Mouse (Mus musculus): Measurements from ENCODE around the gene Morc3. TPM values are rescaled to one million over a fixed set of nuclear protein-coding genes. Genes with fewer than 3 reads are reported as not detected.

Morc3 gene
- polyA plus RNA-seq, 1 experiment from 2014 or later: 33.5 TPM

DNA sequence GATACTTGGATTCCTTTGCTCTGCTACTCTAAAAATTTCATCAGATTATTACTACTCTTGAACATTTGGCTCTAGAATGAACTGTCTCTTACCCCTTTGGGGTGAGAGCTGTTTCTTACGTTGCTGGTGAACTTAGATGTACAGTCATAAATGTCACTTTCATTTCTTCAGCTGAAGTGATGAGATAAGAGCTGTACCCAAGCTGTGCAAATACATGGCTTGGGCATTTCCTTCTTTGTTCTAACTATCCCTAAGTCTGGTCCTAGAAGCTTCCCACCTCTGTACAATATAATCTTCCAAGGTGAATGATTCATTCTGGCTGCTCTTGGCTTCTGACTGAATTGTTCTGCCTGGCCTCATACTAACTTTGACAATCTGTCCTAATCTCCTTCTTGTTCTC is 7.1 kb downstream of the Morc3 start:
- Histone ChIP-seq H3K9me3 (0 out of 2 replicates have a peak, but pooled peaks cover 4% of the 10 kb centered on the region), H3K4me1 (0 out of 2 replicates have a peak, but pooled peaks cover under 1% of the 10 kb centered on the region), H3K4me3 (no peak overlapping the region), H3K27me3 (replicated peaks) (no peaks in the 10 kb centered on the region), H3K27ac (no peak overlapping the region), H3K9ac (no peak overlapping the region), H3K36me3 (no peaks in the 10 kb centered on the region), H3K4me2 (replicated peaks) (no peak overlapping the region)
- no peak for ATAC-seq (ENCODE audit: low FRiP score, low read depth)
- 98% methylated on average over 1 of the region's 1 CpGs for WGBS

- H3K9me3 ChIP-seq: no peaks in the 10 kb centered on the region
- WGBS: 96% methylated on average over 3 of the region's 3 CpGs
- H3K4me2 ChIP-seq (replicated peaks): no peak overlapping the region
- no peak overlapping the region for H3K4me3 ChIP-seq
- ATAC-seq (ENCODE audit: low FRiP score, low read depth): no peak
- H3K27ac ChIP-seq: no peak overlapping the region
- H3K27me3 ChIP-seq (replicated peaks): no peaks in the 10 kb centered on the region
- no peaks in the 10 kb centered on the region for H3K4me1 ChIP-seq
- no peak overlapping the region for H3K9ac ChIP-seq
- H3K36me3 ChIP-seq: peaks cover 82% of the 10 kb centered on the region
Measured at GRCm38 (mm10) chr16:93850527-93850926, 18.6 kb downstream of the Morc3 start.

GRCm38 (mm10) chr16:93859967-93860366 is 28.0 kb downstream of the Morc3 start:
- 93% methylated on average over 4 of the region's 4 CpGs for WGBS
- Histone ChIP-seq H3K27me3 (replicated peaks) (no peaks in the 10 kb centered on the region), H3K4me1 (no peaks in the 10 kb centered on the region), H3K36me3 (peaks cover 73% of the 10 kb centered on the region), H3K4me3 (no peak overlapping the region), H3K4me2 (replicated peaks) (no peak overlapping the region), H3K9ac (no peak overlapping the region), H3K9me3 (no peaks in the 10 kb centered on the region), H3K27ac (no peak overlapping the region)
- ATAC-seq (ENCODE audit: low FRiP score, low read depth): no peak

GRCm38 (mm10) chr16:93860686-93861085 is 28.8 kb downstream of the Morc3 start:
- H3K27me3 ChIP-seq (replicated peaks): no peaks in the 10 kb centered on the region
- no peak overlapping the region for H3K27ac ChIP-seq
- no peak overlapping the region for H3K9ac ChIP-seq
- no peaks in the 10 kb centered on the region for H3K9me3 ChIP-seq
- no peaks in the 10 kb centered on the region for H3K4me1 ChIP-seq
- H3K4me3 ChIP-seq: no peak overlapping the region
- no peak for ATAC-seq (ENCODE audit: low FRiP score, low read depth)
- H3K36me3 ChIP-seq: peaks cover 75% of the 10 kb centered on the region
- no peak overlapping the region for H3K4me2 ChIP-seq (replicated peaks)

GRCm38 (mm10) chr16:93874841-93875240 is 42.9 kb downstream of the Morc3 start:
- Histone ChIP-seq H3K4me3 (no peak overlapping the region), H3K9ac (no peak overlapping the region), H3K27ac (no peak overlapping the region), H3K4me2 (replicated peaks) (no peak overlapping the region), H3K27me3 (replicated peaks) (no peaks in the 10 kb centered on the region), H3K9me3 (no peaks in the 10 kb centered on the region), H3K4me1 (no peaks in the 10 kb centered on the region), H3K36me3 (peaks cover 72% of the 10 kb centered on the region)
- ATAC-seq (ENCODE audit: low FRiP score, low read depth): no peak
- 91% methylated on average over 13 of the region's 13 CpGs for WGBS

GRCm38 (mm10) chr16:93877612-93878380 is 45.9 kb downstream of the Morc3 start:
- Histone ChIP-seq H3K9ac (no peak overlapping the region), H3K36me3 (peaks cover 45% of the 10 kb centered on the region), H3K27me3 (replicated peaks) (no peaks in the 10 kb centered on the region), H3K4me1 (no peaks in the 10 kb centered on the region), H3K9me3 (no peaks in the 10 kb centered on the region), H3K4me3 (no peak overlapping the region), H3K27ac (no peak overlapping the region), H3K4me2 (replicated peaks) (no peak overlapping the region)
- no peak for ATAC-seq (ENCODE audit: low FRiP score, low read depth)
- 94% methylated on average over 6 of the region's 6 CpGs for WGBS

- Histone ChIP-seq H3K36me3 (peaks cover 9% of the 10 kb centered on the region), H3K4me3 (peak within 1 kb of the TSS; percentile 73), H3K27ac (no peak within 1 kb of the TSS), H3K4me2 (replicated peaks) (peak within 1 kb of the TSS; percentile 96), H3K9me3 (no peaks in the 10 kb centered on the region), H3K9ac (peak within 1 kb of the TSS; percentile 67), H3K27me3 (replicated peaks) (no peaks in the 10 kb centered on the region), H3K4me1 (peaks cover 12% of the 10 kb centered on the region)
- under 1% methylated on average over 54 of the region's 54 CpGs for WGBS
- ATAC-seq (ENCODE audit: low FRiP score, low read depth): peak; percentile 94
Measured at GRCm38 (mm10) chr16:93883423-93884085, 51.6 kb downstream of the Morc3 start, which contains the start of gene Chaf1b. Chaf1b (plus strand) TSS chr16:93883901.

DNA sequence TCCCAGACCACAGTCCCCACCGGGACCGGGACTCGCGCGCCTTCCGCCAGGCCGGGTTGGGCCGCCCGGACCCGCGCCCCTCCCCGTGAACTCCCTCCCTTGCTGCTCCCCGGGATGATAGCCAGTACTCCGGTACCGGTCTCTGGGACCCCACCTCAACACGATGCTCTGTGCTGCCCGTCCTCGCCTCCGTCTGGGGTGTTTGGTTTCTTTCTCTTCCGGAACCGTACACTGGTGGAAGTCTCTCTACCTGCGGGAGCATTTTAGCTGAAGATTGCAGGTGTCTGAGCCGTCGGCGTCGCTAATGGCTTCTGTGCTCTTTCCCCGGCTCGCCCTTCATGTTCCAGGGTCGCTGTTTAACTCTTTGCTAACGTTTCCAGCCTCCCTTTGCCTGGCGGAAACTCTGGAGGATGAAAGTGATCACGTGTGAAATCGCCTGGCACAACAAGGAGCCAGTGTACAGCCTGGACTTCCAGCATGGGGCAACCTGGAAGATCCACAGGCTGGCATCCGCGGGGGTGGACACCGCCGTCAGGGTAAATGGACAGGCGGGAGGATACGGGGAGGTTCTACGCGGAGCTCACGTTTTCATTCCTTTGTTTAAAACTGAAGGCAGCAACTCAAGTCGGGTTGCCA is 52.3 kb downstream of the Morc3 start:
- ATAC-seq (ENCODE audit: low FRiP score, low read depth): peak; percentile 45
- Histone ChIP-seq H3K9ac (peak overlapping the region; percentile 67), H3K4me1 (peaks cover 12% of the 10 kb centered on the region), H3K4me2 (replicated peaks) (peak overlapping the region; percentile 96), H3K27me3 (replicated peaks) (no peaks in the 10 kb centered on the region), H3K9me3 (no peaks in the 10 kb centered on the region), H3K4me3 (peak overlapping the region; percentile 73), H3K36me3 (peaks cover 16% of the 10 kb centered on the region), H3K27ac (no peak overlapping the region)
- WGBS: under 1% methylated on average over 43 of the region's 43 CpGs

DNA sequence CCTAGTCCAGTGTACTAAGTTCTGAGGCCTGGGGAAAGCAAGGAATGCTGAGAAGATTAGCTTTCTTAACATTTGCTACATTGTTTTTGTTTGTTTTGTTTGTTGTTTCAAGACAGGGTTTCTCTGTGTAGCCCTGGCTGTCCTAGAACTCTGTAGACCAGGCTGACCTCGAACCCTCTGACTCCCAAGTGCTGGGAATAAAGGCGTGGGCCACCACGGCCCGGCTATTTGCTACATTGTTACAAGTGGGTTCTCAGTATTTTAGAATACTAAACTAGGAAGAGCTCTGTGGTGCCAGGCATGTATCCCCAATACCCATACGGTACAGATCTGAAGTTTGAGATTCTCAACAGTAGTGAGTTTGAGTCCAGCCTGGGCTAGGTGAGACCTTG is 52.8 kb downstream of the Morc3 start:
- Histone ChIP-seq H3K4me1 (peaks cover 12% of the 10 kb centered on the region), H3K27me3 (replicated peaks) (no peaks in the 10 kb centered on the region), H3K36me3 (peaks cover 16% of the 10 kb centered on the region), H3K4me2 (replicated peaks) (peak overlapping the region; percentile 96), H3K9me3 (no peaks in the 10 kb centered on the region), H3K4me3 (peak overlapping the region; percentile 73), H3K27ac (no peak overlapping the region), H3K9ac (peak overlapping the region; percentile 67; the same call in 1 of the 2 replicates)
- WGBS: 51% methylated on average over 5 of the region's 5 CpGs
- no peak for ATAC-seq (ENCODE audit: low FRiP score, low read depth)

- H3K4me1 ChIP-seq: peaks cover 12% of the 10 kb centered on the region
- H3K9ac ChIP-seq: no peak overlapping the region
- no peak overlapping the region for H3K4me2 ChIP-seq (replicated peaks)
- no peaks in the 10 kb centered on the region for H3K27me3 ChIP-seq (replicated peaks)
- no peak for ATAC-seq (ENCODE audit: low FRiP score, low read depth)
- peaks cover 47% of the 10 kb centered on the region for H3K36me3 ChIP-seq
- H3K27ac ChIP-seq: no peak overlapping the region
- H3K4me3 ChIP-seq: no peak overlapping the region
- 94% methylated on average over 6 of the region's 6 CpGs for WGBS
- H3K9me3 ChIP-seq: no peaks in the 10 kb centered on the region
Measured at GRCm38 (mm10) chr16:93888481-93888880, 56.6 kb downstream of the Morc3 start.

GRCm38 (mm10) chr16:93890948-93891604 is 59.2 kb downstream of the Morc3 start:
- no peak for ATAC-seq (ENCODE audit: low FRiP score, low read depth)
- Histone ChIP-seq H3K4me2 (replicated peaks) (no peak overlapping the region), H3K27me3 (replicated peaks) (no peaks in the 10 kb centered on the region), H3K9me3 (no peaks in the 10 kb centered on the region), H3K4me1 (no peaks in the 10 kb centered on the region), H3K36me3 (peaks cover 59% of the 10 kb centered on the region), H3K27ac (no peak overlapping the region), H3K4me3 (no peak overlapping the region), H3K9ac (no peak overlapping the region)
- WGBS: 92% methylated on average over 12 of the region's 12 CpGs

DNA sequence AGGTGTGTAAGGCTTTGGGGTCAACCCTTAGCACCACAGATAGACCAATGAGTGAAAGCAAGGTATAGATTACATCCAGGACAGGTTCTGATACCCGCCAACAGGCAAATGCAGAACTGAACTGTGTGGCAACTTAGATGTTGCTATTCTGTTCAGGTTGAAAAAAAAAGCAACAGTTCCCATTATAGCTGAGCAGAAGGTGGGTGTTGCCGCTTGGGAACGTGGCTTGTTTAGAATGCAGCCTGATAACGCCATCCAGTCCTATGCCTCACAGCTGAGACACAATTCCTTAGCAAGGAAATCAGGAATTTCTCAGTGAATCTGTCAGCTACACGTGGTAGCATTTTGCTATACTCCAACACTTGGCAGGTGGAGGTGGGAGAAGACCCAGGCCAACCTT is 61.4 kb downstream of the Morc3 start:
- WGBS: 94% methylated on average over 5 of the region's 5 CpGs

More for the DNA sequence above, 61.4 kb downstream of the Morc3 start:
- no peaks in the 10 kb centered on the region for H3K4me1 ChIP-seq
- H3K9me3 ChIP-seq: no peaks in the 10 kb centered on the region
- no peak overlapping the region for H3K27ac ChIP-seq
- peaks cover 52% of the 10 kb centered on the region for H3K36me3 ChIP-seq
- no peaks in the 10 kb centered on the region for H3K27me3 ChIP-seq (replicated peaks)
- H3K9ac ChIP-seq: no peak overlapping the region
- H3K4me2 ChIP-seq (replicated peaks): no peak overlapping the region
- ATAC-seq (ENCODE audit: low FRiP score, low read depth): no peak
- H3K4me3 ChIP-seq: no peak overlapping the region
